Mouse (Mus musculus): ENCODE data around the gene Tex2.
"Not testable (repeated sequence)": the region's sequence is repeated elsewhere in the genome, so short reads cannot be mapped to it uniquely, and the experiment has no call there.

Tex2 gene

GRCm38 (mm10) chr11:106612961-106613637, at the start of gene Tex2:
TSS of gene Tex2 (minus strand) at chr11:106613423.
- peak; percentile 83 for DNase-seq (ENCODE audit: low read depth)

GRCm38 (mm10) chr11:106662634-106663407, 49.6 kb upstream of the Tex2 start:
- DNase-seq (ENCODE audit: low read depth), result peak; percentile 50

GRCm38 (mm10) chr11:106660453-106661081, 47.3 kb upstream of the Tex2 start:
- peak; percentile 64 for DNase-seq (ENCODE audit: low read depth)

- DNase-seq (ENCODE audit: low read depth), result no peak
Observed at GRCm38 (mm10) chr11:106659598-106660295, 46.5 kb upstream of the Tex2 start.

GRCm38 (mm10) chr11:106658051-106658880, 45.0 kb upstream of the Tex2 start:
- DNase-seq (ENCODE audit: low read depth), result peak; percentile 82

GRCm38 (mm10) chr11:106656896-106657498, 43.8 kb upstream of the Tex2 start:
- not testable (repeated sequence) for DNase-seq (ENCODE audit: low read depth)

GRCm38 (mm10) chr11:106648347-106648746, 35.1 kb upstream of the Tex2 start:
- peak; percentile 92 for DNase-seq (ENCODE audit: low read depth)

- DNase-seq (ENCODE audit: low read depth), result no peak
Observed at GRCm38 (mm10) chr11:106642966-106643637, 29.9 kb upstream of the Tex2 start.

GRCm38 (mm10) chr11:106641580-106641979, 28.4 kb upstream of the Tex2 start:
- no peak for DNase-seq (ENCODE audit: low read depth)

- no peak for DNase-seq (ENCODE audit: low read depth)
Observed at GRCm38 (mm10) chr11:106640059-106640458, 26.8 kb upstream of the Tex2 start.

GRCm38 (mm10) chr11:106639356-106639692, 26.1 kb upstream of the Tex2 start:
- no peak for DNase-seq (ENCODE audit: low read depth)

- DNase-seq (ENCODE audit: low read depth), result no peak
Observed at GRCm38 (mm10) chr11:106638551-106639355, 25.5 kb upstream of the Tex2 start.

- DNase-seq (ENCODE audit: low read depth), result no peak
Observed at GRCm38 (mm10) chr11:106637754-106638153, 24.5 kb upstream of the Tex2 start.

GRCm38 (mm10) chr11:106635946-106636345, 22.7 kb upstream of the Tex2 start:
- DNase-seq (ENCODE audit: low read depth), result no peak

- not testable (repeated sequence) for DNase-seq (ENCODE audit: low read depth)
Observed at GRCm38 (mm10) chr11:106634175-106634574, 21.0 kb upstream of the Tex2 start.

- DNase-seq (ENCODE audit: low read depth), result no peak
Observed at GRCm38 (mm10) chr11:106633456-106633855, 20.2 kb upstream of the Tex2 start.

GRCm38 (mm10) chr11:106627692-106628091, 14.5 kb upstream of the Tex2 start:
- peak; percentile 90 for DNase-seq (ENCODE audit: low read depth)

- DNase-seq (ENCODE audit: low read depth), result no peak
Observed at GRCm38 (mm10) chr11:106625577-106625976, 12.4 kb upstream of the Tex2 start.

- DNase-seq (ENCODE audit: low read depth), result no peak
Observed at GRCm38 (mm10) chr11:106623629-106624028, 10.4 kb upstream of the Tex2 start.

GRCm38 (mm10) chr11:106622056-106622455, 8.8 kb upstream of the Tex2 start:
- no peak for DNase-seq (ENCODE audit: low read depth)
